Mouse (Mus musculus): ENCODE data around the gene Thrb. TPM values are rescaled to one million over a fixed set of nuclear protein-coding genes. Genes with fewer than 3 reads are reported as not detected.

Thrb gene
- total RNA-seq (2021) = 10 to 100 TPM; 83.8 to 85.6 TPM
- long read RNA-seq, experiment 1, full-length matches to known transcripts = 7 of 20 reads
- long read RNA-seq, experiment 1, partial matches to known transcripts = 1 of 20 reads
- long read RNA-seq, experiment 1, other reads (novel, unspliced or antisense) = 12 of 20 reads
- long read RNA-seq, experiment 2, full-length matches to known transcripts = 3 of 14 reads
- long read RNA-seq, experiment 2, partial matches to known transcripts = 1 of 14 reads
- long read RNA-seq, experiment 2, other reads (novel, unspliced or antisense) = 10 of 14 reads

GRCm38 (mm10) chr14:17659686-17660328 lies at the start of gene Thrb:
TSS of gene Thrb (plus strand) at chr14:17660261.
- DNase-seq (ENCODE audit: low spot score in 2 of 2) = peak; percentile 23 to 34

- peak; percentile 24 to 41 for DNase-seq (ENCODE audit: low spot score in 2 of 2)
These were observed 38.4 kb upstream of the Thrb start for GRCm38 (mm10) chr14:17621671-17622070.

- no peak for DNase-seq (ENCODE audit: low spot score in 2 of 2)
These were observed 36.1 kb upstream of the Thrb start for GRCm38 (mm10) chr14:17623936-17624335.

- DNase-seq (ENCODE audit: low spot score in 2 of 2) = no peak
These were observed 30.8 kb upstream of the Thrb start for GRCm38 (mm10) chr14:17629215-17629614.

- peak; percentile 6 to 30 for DNase-seq (ENCODE audit: low spot score in 2 of 2)
These were observed 27.1 kb upstream of the Thrb start for GRCm38 (mm10) chr14:17632887-17633522.

- no peak for DNase-seq (ENCODE audit: low spot score in 2 of 2)
These were observed 23.1 kb upstream of the Thrb start for GRCm38 (mm10) chr14:17636971-17637370.

- DNase-seq (ENCODE audit: low spot score in 2 of 2) = no peak
These were observed 18.3 kb upstream of the Thrb start for GRCm38 (mm10) chr14:17641770-17642169.

GRCm38 (mm10) chr14:17655084-17655483 lies 5.0 kb upstream of the Thrb start:
- no peak for DNase-seq (ENCODE audit: low spot score in 2 of 2)

- DNase-seq (ENCODE audit: low spot score in 2 of 2) = peak; percentile 87 to 88
These were observed 1.0 kb upstream of the Thrb start for GRCm38 (mm10) chr14:17659031-17659430.

GRCm38 (mm10) chr14:17660329-17661099 lies 453 bp downstream of the Thrb start:
- peak; percentile 70 to 84 for DNase-seq (ENCODE audit: low spot score in 2 of 2)

GRCm38 (mm10) chr14:17661100-17661521 lies 1.1 kb downstream of the Thrb start:
- peak; percentile 50 to 65 for DNase-seq (ENCODE audit: low spot score in 2 of 2)

GRCm38 (mm10) chr14:17662087-17662486 lies 2.0 kb downstream of the Thrb start:
- no peak for DNase-seq (ENCODE audit: low spot score in 2 of 2)

- no peak for DNase-seq (ENCODE audit: low spot score in 2 of 2)
These were observed 14.3 kb downstream of the Thrb start for GRCm38 (mm10) chr14:17674335-17674734.

GRCm38 (mm10) chr14:17675214-17675613 lies 15.2 kb downstream of the Thrb start:
- DNase-seq (ENCODE audit: low spot score in 2 of 2) = no peak

- DNase-seq (ENCODE audit: low spot score in 2 of 2) = no peak
These were observed 21.4 kb downstream of the Thrb start for GRCm38 (mm10) chr14:17681479-17681878.

- no peak for DNase-seq (ENCODE audit: low spot score in 2 of 2)
These were observed 24.8 kb downstream of the Thrb start for GRCm38 (mm10) chr14:17684881-17685280.

GRCm38 (mm10) chr14:17685491-17685890 lies 25.4 kb downstream of the Thrb start:
- no peak for DNase-seq (ENCODE audit: low spot score in 2 of 2)

- no peak for DNase-seq (ENCODE audit: low spot score in 2 of 2)
These were observed 26.9 kb downstream of the Thrb start for GRCm38 (mm10) chr14:17686939-17687338.

- DNase-seq (ENCODE audit: low spot score in 2 of 2) = no peak
These were observed 31.2 kb downstream of the Thrb start for GRCm38 (mm10) chr14:17691246-17691645.

GRCm38 (mm10) chr14:17695526-17695925 lies 35.5 kb downstream of the Thrb start:
- no peak for DNase-seq (ENCODE audit: low spot score in 2 of 2)

GRCm38 (mm10) chr14:17697920-17698632 lies 38.0 kb downstream of the Thrb start:
- DNase-seq (ENCODE audit: low spot score in 2 of 2) = no peak
